Mouse (Mus musculus) hindbrain, embryonic 14.5 days (tissue): Measurements from ENCODE around the gene Col9a2. TPM values are rescaled to one million over a fixed set of nuclear protein-coding genes. Genes with fewer than 3 reads are reported as not detected.
A peak's percentile ranks its signal among the peaks of the same experiment; 100 is the strongest.

ENCODE experiments used
- ATAC-seq: fragments of 200-750 bp; cut with Nextera tagmentation; 2 replicates; pipeline ENCODE4 v1.8.0; 2017; ENCODE audit warnings: moderate number of reproducible peaks, mild to moderate bottlenecking, moderate TSS enrichment, moderate library complexity; ENCODE audit not compliant: low FRiP score
- DNase-seq: peaks from one replicate; pipeline ENCODE4 v3.0.0-alpha.2; 2015; ENCODE audit warnings: low spot score
- H3K27ac ChIP-seq: fragments of 300-500 bp; sonication (generic); 2 replicates; pipeline ENCODE4 v1.5.1; 2014; ENCODE audit warnings: mild to moderate bottlenecking, moderate library complexity
- H3K27me3 ChIP-seq: fragments of 300-500 bp; sonication (generic); 2 replicates; pipeline ENCODE4 v1.6.1; 2014; ENCODE audit warnings: mild to moderate bottlenecking, low read length, mixed read lengths; ENCODE audit not compliant: control insufficient read depth, insufficient read depth
- H3K36me3 ChIP-seq: fragments of 300-500 bp; sonication (generic); replicated peaks from 2 replicates; pipeline ENCODE4 v1.6.1; 2014; ENCODE audit not compliant: control insufficient read depth, insufficient read depth
- H3K4me1 ChIP-seq: fragments of 300-500 bp; sonication (generic); replicated peaks from 2 replicates; pipeline ENCODE4 v1.6.1; 2014; ENCODE audit warnings: antibody characterized with exemption, low read length, mixed read lengths; ENCODE audit not compliant: control insufficient read depth, insufficient read depth
- H3K4me2 ChIP-seq: fragments of 300-500 bp; sonication (generic); replicated peaks from 2 replicates; pipeline ENCODE4 v1.6.1; 2014; ENCODE audit warnings: mild to moderate bottlenecking, moderate library complexity
- H3K4me3 ChIP-seq: fragments of 300-500 bp; sonication (generic); replicated peaks from 2 replicates; pipeline ENCODE4 v1.5.1; 2014; ENCODE audit warnings: mild to moderate bottlenecking, low read length
- H3K9ac ChIP-seq: fragments of 300-500 bp; sonication (generic); 2 replicates; pipeline ENCODE4 v1.6.1; 2014
- H3K9me3 ChIP-seq: fragments of 300-500 bp; sonication (generic); 2 replicates; pipeline ENCODE4 v1.6.1; 2016; ENCODE audit warnings: low read length; ENCODE audit not compliant: control insufficient read depth
- WGBS: fragments of 180-500 bp; shearing (Covaris S2); extraction: QIAGEN DNeasy Blood & Tissue Kit; methylation state at CpG from one replicate; pipeline ENCODE4 v1.1.7; 2014; 5-methylcytosine and 5-hydroxymethylcytosine counted together
- polyA plus RNA-seq: library from polyadenylated mRNA; unstranded; fragments of >200 nt; fragmentation: Nextera tagmentation; extraction: Ambion mirVana; gene quantifications from 2 replicates; pipeline ENCODE4 v1.2.1, GENCODE M21; 2014

The Col9a2 gene
- 17.0 and 17.1 TPM in 2 replicates for polyA plus RNA-seq

GRCm38 (mm10) chr4:121039331-121040115 is at the start of gene Col9a2:
TSS of gene Col9a2 (plus strand) at chr4:121039385.
- 4% methylated on average over 46 of the region's 46 CpGs for WGBS
- H3K27ac ChIP-seq = no peak within 1 kb of the TSS
- peak within 1 kb of the TSS; percentile 55 for H3K9ac ChIP-seq
- H3K4me2 ChIP-seq = peak within 1 kb of the TSS; percentile 70
- H3K27me3 ChIP-seq = peaks cover 15% of the 10 kb centered on the region; the same call in 1 of the 2 replicates
- H3K4me1 ChIP-seq = peaks cover 6% of the 10 kb centered on the region; the same call in 1 of the 2 replicates
- peak; percentile 44 for ATAC-seq
- H3K4me3 ChIP-seq = peak within 1 kb of the TSS; percentile 40
- peak; percentile 33 for DNase-seq
- H3K36me3 ChIP-seq = no peaks in the 10 kb centered on the region
- no peaks in the 10 kb centered on the region for H3K9me3 ChIP-seq

GRCm38 (mm10) chr4:120992284-120992683 is 46.9 kb upstream of the Col9a2 start:
- Histone ChIP-seq H3K4me2 (no peak overlapping the region), H3K4me3 (no peak overlapping the region), H3K4me1 (no peaks in the 10 kb centered on the region), H3K27me3 (no peaks in the 10 kb centered on the region), H3K9ac (no peak overlapping the region), H3K27ac (no peak overlapping the region), H3K36me3 (0 out of 2 replicates have a peak, but pooled peaks cover 5% of the 10 kb centered on the region), H3K9me3 (no peaks in the 10 kb centered on the region)
- 75% methylated on average over 2 of the region's 2 CpGs for WGBS
- DNase-seq (no peak), ATAC-seq (no peak)

GRCm38 (mm10) chr4:120993025-120993424 is 46.2 kb upstream of the Col9a2 start:
- Histone ChIP-seq H3K27ac (no peak overlapping the region), H3K4me2 (no peak overlapping the region), H3K4me3 (no peak overlapping the region), H3K4me1 (no peaks in the 10 kb centered on the region), H3K9me3 (no peaks in the 10 kb centered on the region), H3K27me3 (no peaks in the 10 kb centered on the region), H3K9ac (no peak overlapping the region), H3K36me3 (0 out of 2 replicates have a peak, but pooled peaks cover 4% of the 10 kb centered on the region)
- ATAC-seq (no peak), DNase-seq (no peak)
- 95% methylated on average over 1 of the region's 1 CpGs for WGBS

- no peak overlapping the region for H3K4me2 ChIP-seq
- H3K27me3 ChIP-seq = no peaks in the 10 kb centered on the region
- H3K4me1 ChIP-seq = no peaks in the 10 kb centered on the region
- H3K9me3 ChIP-seq = no peaks in the 10 kb centered on the region
- H3K27ac ChIP-seq = no peak overlapping the region
- no peak for DNase-seq
- 85% methylated on average over 1 of the region's 1 CpGs for WGBS
- no peaks in the 10 kb centered on the region for H3K36me3 ChIP-seq
- ATAC-seq = no peak
- no peak overlapping the region for H3K9ac ChIP-seq
- no peak overlapping the region for H3K4me3 ChIP-seq
These were observed 43.3 kb upstream of the Col9a2 start for GRCm38 (mm10) chr4:120995911-120996310.

GRCm38 (mm10) chr4:121001042-121001441 is 38.1 kb upstream of the Col9a2 start:
- H3K9ac ChIP-seq = no peak overlapping the region
- ATAC-seq (no peak), DNase-seq (no peak)
- 86% methylated on average over 2 of the region's 2 CpGs for WGBS
- no peak overlapping the region for H3K27ac ChIP-seq
- no peaks in the 10 kb centered on the region for H3K36me3 ChIP-seq
- H3K4me1 ChIP-seq = peaks cover 38% of the 10 kb centered on the region
- H3K27me3 ChIP-seq = no peaks in the 10 kb centered on the region
- no peaks in the 10 kb centered on the region for H3K9me3 ChIP-seq
- H3K4me2 ChIP-seq = no peak overlapping the region
- H3K4me3 ChIP-seq = no peak overlapping the region

- Histone ChIP-seq H3K4me2 (no peak overlapping the region), H3K9ac (no peak overlapping the region), H3K9me3 (no peaks in the 10 kb centered on the region), H3K4me1 (peaks cover 38% of the 10 kb centered on the region), H3K27me3 (no peaks in the 10 kb centered on the region), H3K27ac (peak overlapping the region; percentile 90), H3K4me3 (no peak overlapping the region), H3K36me3 (no peaks in the 10 kb centered on the region)
- 75% methylated on average over 1 of the region's 1 CpGs for WGBS
- ATAC-seq (no peak), DNase-seq (no peak)
These were observed 37.5 kb upstream of the Col9a2 start for GRCm38 (mm10) chr4:121001659-121002058.

GRCm38 (mm10) chr4:121002400-121003171 is 36.6 kb upstream of the Col9a2 start:
- H3K36me3 ChIP-seq = no peaks in the 10 kb centered on the region
- no peaks in the 10 kb centered on the region for H3K27me3 ChIP-seq
- H3K4me1 ChIP-seq = peaks cover 38% of the 10 kb centered on the region
- peak; percentile 71 for ATAC-seq
- 9% methylated on average over 8 of the region's 8 CpGs for WGBS
- H3K4me2 ChIP-seq = peak overlapping the region; percentile 37
- no peak overlapping the region for H3K4me3 ChIP-seq
- H3K9me3 ChIP-seq = no peaks in the 10 kb centered on the region
- peak overlapping the region; percentile 90 for H3K27ac ChIP-seq
- DNase-seq = peak; percentile 42
- H3K9ac ChIP-seq = peak overlapping the region; percentile 55

- no peak overlapping the region for H3K9ac ChIP-seq
- peaks cover 38% of the 10 kb centered on the region for H3K4me1 ChIP-seq
- H3K27me3 ChIP-seq = no peaks in the 10 kb centered on the region
- no peaks in the 10 kb centered on the region for H3K36me3 ChIP-seq
- 12% methylated on average over 3 of the region's 3 CpGs for WGBS
- ATAC-seq (peak; percentile 82), DNase-seq (peak; percentile 74)
- no peaks in the 10 kb centered on the region for H3K9me3 ChIP-seq
- no peak overlapping the region for H3K4me3 ChIP-seq
- H3K27ac ChIP-seq = peak overlapping the region; percentile 89
- H3K4me2 ChIP-seq = peak overlapping the region; percentile 35
These were observed 35.5 kb upstream of the Col9a2 start for GRCm38 (mm10) chr4:121003611-121004091.

- no peak for ATAC-seq
- peak overlapping the region; percentile 89 for H3K27ac ChIP-seq
These were observed 34.5 kb upstream of the Col9a2 start for GRCm38 (mm10) chr4:121004679-121005078.

More at GRCm38 (mm10) chr4:121004679-121005078, 34.5 kb upstream of the Col9a2 start:
- Histone ChIP-seq H3K4me2 (no peak overlapping the region), H3K4me1 (peaks cover 38% of the 10 kb centered on the region), H3K9ac (no peak overlapping the region), H3K4me3 (no peak overlapping the region), H3K27me3 (no peaks in the 10 kb centered on the region), H3K36me3 (no peaks in the 10 kb centered on the region), H3K9me3 (no peaks in the 10 kb centered on the region)
- DNase-seq = no peak
- WGBS = 87% methylated on average over 4 of the region's 4 CpGs
